Mouse (Mus musculus): Measurements from ENCODE around the gene Alkbh1. TPM values are rescaled to one million over a fixed set of nuclear protein-coding genes. Genes with fewer than 3 reads are reported as not detected.

Gene Alkbh1
- total and polyA plus RNA-seq, 3 experiments: 41.4 to 48.9 TPM; not detected in 1

GRCm38 (mm10) chr12:87393447-87394145 is 50.2 kb downstream of the Alkbh1 start:
- no peaks in the 10 kb centered on the region for H3K79me2 ChIP-seq (ENCODE audit: control insufficient read depth, insufficient read depth, low read length, poor library complexity)
- no peaks in the 10 kb centered on the region; a peak in 1 of 4 replicates for H3K4me1 ChIP-seq (ENCODE audit: control insufficient read depth in 1 of 2, insufficient read depth in 2 of 2, low read length in 2 of 2)
- H3K9me3 ChIP-seq (replicated peaks; ENCODE audit: insufficient read depth, low read length): no peaks in the 10 kb centered on the region
- H3K4me3 ChIP-seq (ENCODE audit: control insufficient read depth in 1 of 2, insufficient read depth in 1 of 2, low read depth in 2 of 2, low read length in 2 of 2): no peak overlapping the region
- TF ChIP-seq NELFE (IDR thresholded peaks at IDR 0.05; ENCODE audit: low read depth, low read length): no peak
- TF ChIP-seq MYC (IDR thresholded peaks at IDR 0.05; ENCODE audit: low read depth, low read length): no peak
- TF ChIP-seq CHD2 (IDR thresholded peaks at IDR 0.05; ENCODE audit: low read length): no peak
- no peak for TF ChIP-seq EP300 (IDR thresholded peaks at IDR 0.05; ENCODE audit: low read depth in 1 of 2, low read length in 2 of 2)
- TF ChIP-seq JUND (IDR thresholded peaks at IDR 0.05; ENCODE audit: low read depth, low read length): no peak
- no peak for TF ChIP-seq GABPA (IDR thresholded peaks at IDR 0.05; ENCODE audit: low read depth, low read length)
- no peak for TF ChIP-seq ELF1 (IDR thresholded peaks at IDR 0.05; ENCODE audit: low read depth, low read length)
- TF ChIP-seq MAX (IDR thresholded peaks at IDR 0.05; ENCODE audit: low read length): no peak
- TF ChIP-seq TCF12 (IDR thresholded peaks at IDR 0.05; ENCODE audit: low read depth, low read length): no peak
- TF ChIP-seq TAL1 (IDR thresholded peaks at IDR 0.05; ENCODE audit: low read length): no peak
- TF ChIP-seq UBTF (IDR thresholded peaks at IDR 0.05; ENCODE audit: borderline replicate concordance, insufficient read depth, low read depth, low read length): no peak
- no peak for TF ChIP-seq ZKSCAN1 (IDR thresholded peaks at IDR 0.05; ENCODE audit: low read depth, low read length)
- H3K9ac ChIP-seq (ENCODE audit: control insufficient read depth, low read depth, low read length, poor library complexity, severe bottlenecking): no peak overlapping the region
- H3K27ac ChIP-seq (ENCODE audit: control insufficient read depth, low read depth, low read length): no peak overlapping the region
- no peak for DNase-seq (ENCODE audit: low read depth, low spot score)
- no peaks in the 10 kb centered on the region for H3K36me3 ChIP-seq (ENCODE audit: control insufficient read depth in 1 of 2, insufficient read depth in 2 of 2, low read length in 2 of 2)
- H3K27me3 ChIP-seq (ENCODE audit: control insufficient read depth in 1 of 2, insufficient read depth in 2 of 2, low read length in 2 of 2): no peaks in the 10 kb centered on the region

GRCm38 (mm10) chr12:87391355-87391754 is 52.5 kb downstream of the Alkbh1 start:
- no peak for TF ChIP-seq MAFK (IDR thresholded peaks at IDR 0.05; ENCODE audit: borderline replicate concordance, low read depth, low read length)
- TF ChIP-seq POLR2A (IDR thresholded peaks at IDR 0.05; ENCODE audit: control insufficient read depth in 1 of 2, insufficient read depth in 1 of 2, low read depth in 1 of 2, low read length in 2 of 2, poor library complexity in 1 of 2): no peak
- Histone ChIP-seq H3K36me3 (ENCODE audit: control insufficient read depth in 1 of 2, insufficient read depth in 2 of 2, low read length in 2 of 2) (peaks cover 0 to 4% of the 10 kb centered on the region in 2 experiments; a peak in 2 of 4 replicates), H3K79me2 (ENCODE audit: control insufficient read depth, insufficient read depth, low read length, poor library complexity) (peaks cover 15% of the 10 kb centered on the region), H3K27ac (ENCODE audit: control insufficient read depth, low read depth, low read length) (no peak overlapping the region), H3K4me3 (ENCODE audit: control insufficient read depth in 1 of 2, insufficient read depth in 1 of 2, low read depth in 2 of 2, low read length in 2 of 2) (no peak overlapping the region), H3K27me3 (ENCODE audit: control insufficient read depth in 1 of 2, insufficient read depth in 2 of 2, low read length in 2 of 2) (no peaks in the 10 kb centered on the region), H3K9me3 (replicated peaks; ENCODE audit: insufficient read depth, low read length) (no peaks in the 10 kb centered on the region), H3K9ac (ENCODE audit: control insufficient read depth, low read depth, low read length, poor library complexity, severe bottlenecking) (no peak overlapping the region), H3K4me1 (ENCODE audit: control insufficient read depth in 1 of 2, insufficient read depth in 2 of 2, low read length in 2 of 2) (no peaks in the 10 kb centered on the region; a peak in 1 of 4 replicates)
- no peak for DNase-seq (ENCODE audit: low read depth, low spot score)

GRCm38 (mm10) chr12:87389231-87389630 is 54.6 kb downstream of the Alkbh1 start:
- H3K27ac ChIP-seq (ENCODE audit: control insufficient read depth, low read depth, low read length): no peak overlapping the region
- H3K36me3 ChIP-seq (ENCODE audit: control insufficient read depth in 1 of 2, insufficient read depth in 2 of 2, low read length in 2 of 2): peaks cover 0 to 10% of the 10 kb centered on the region in 2 experiments; a peak in 3 of 4 replicates
- peaks cover 23% of the 10 kb centered on the region for H3K79me2 ChIP-seq (ENCODE audit: control insufficient read depth, insufficient read depth, low read length, poor library complexity)
- H3K4me1 ChIP-seq (ENCODE audit: control insufficient read depth in 1 of 2, insufficient read depth in 2 of 2, low read length in 2 of 2): peaks cover 0 to 4% of the 10 kb centered on the region in 2 experiments; a peak in 1 of 4 replicates
- H3K4me3 ChIP-seq (ENCODE audit: control insufficient read depth in 1 of 2, insufficient read depth in 1 of 2, low read depth in 2 of 2, low read length in 2 of 2): no peak overlapping the region
- no peak for DNase-seq (ENCODE audit: low read depth, low spot score)
- H3K9ac ChIP-seq (ENCODE audit: control insufficient read depth, low read depth, low read length, poor library complexity, severe bottlenecking): no peak overlapping the region
- H3K27me3 ChIP-seq (ENCODE audit: control insufficient read depth in 1 of 2, insufficient read depth in 2 of 2, low read length in 2 of 2): no peaks in the 10 kb centered on the region
- no peaks in the 10 kb centered on the region for H3K9me3 ChIP-seq (replicated peaks; ENCODE audit: insufficient read depth, low read length)
- no peak for TF ChIP-seq ETS1 (IDR thresholded peaks at IDR 0.05; ENCODE audit: low read depth, low read length)
- TF ChIP-seq RCOR1 (IDR thresholded peaks at IDR 0.05; ENCODE audit: low read depth, low read length): no peak
- TF ChIP-seq NELFE (IDR thresholded peaks at IDR 0.05; ENCODE audit: low read depth, low read length): no peak
- TF ChIP-seq JUND (IDR thresholded peaks at IDR 0.05; ENCODE audit: low read depth, low read length): no peak
- TF ChIP-seq E2F4 (IDR thresholded peaks at IDR 0.05; ENCODE audit: borderline replicate concordance, low read depth, low read length): no peak
- no peak for TF ChIP-seq CHD2 (IDR thresholded peaks at IDR 0.05; ENCODE audit: low read length)
- no peak for TF ChIP-seq CTCF (IDR thresholded peaks at IDR 0.05 in 2 of 3, conservative IDR thresholded peaks at IDR 0.05 in 1 of 3; ENCODE audit: control insufficient read depth in 1 of 3, insufficient read depth in 1 of 3, low read depth in 2 of 3, low read length in 3 of 3, poor library complexity in 1 of 3, severe bottlenecking in 1 of 3)
- TF ChIP-seq MEF2A (IDR thresholded peaks at IDR 0.05; ENCODE audit: extremely low read depth, insufficient replicate concordance, low read depth, low read length, poor library complexity, severe bottlenecking): no peak
- TF ChIP-seq MYC (IDR thresholded peaks at IDR 0.05; ENCODE audit: low read depth, low read length): no peak
- TF ChIP-seq ELF1 (IDR thresholded peaks at IDR 0.05; ENCODE audit: low read depth, low read length): no peak
- TF ChIP-seq SMC3 (IDR thresholded peaks at IDR 0.05; ENCODE audit: low read depth, low read length): no peak
- no peak for TF ChIP-seq MYB (IDR thresholded peaks at IDR 0.05; ENCODE audit: low read depth, low read length)
- no peak for TF ChIP-seq NRF1 (IDR thresholded peaks at IDR 0.05; ENCODE audit: insufficient read depth, low read depth, low read length, poor library complexity, severe bottlenecking)
- no peak for TF ChIP-seq KAT2A (conservative IDR thresholded peaks at IDR 0.05; ENCODE audit: low read depth, low read length)
- TF ChIP-seq USF2 (IDR thresholded peaks at IDR 0.05; ENCODE audit: borderline replicate concordance in 1 of 2, insufficient read depth in 1 of 2, low read depth in 1 of 2, low read length in 2 of 2): no peak
